Mouse (Mus musculus) neural tube, embryonic 14.5 days (tissue): ENCODE results near the gene Arhgef11. TPM values are rescaled to one million over a fixed set of nuclear protein-coding genes. Genes with fewer than 3 reads are reported as not detected.

Source experiments
- ATAC-seq: fragments of 200-750 bp; cut with Nextera tagmentation; 2 replicates; pipeline ENCODE4 v1.8.0; 2017; ENCODE audit warnings: low read depth, mild to moderate bottlenecking, moderate TSS enrichment, moderate library complexity
- H3K27ac ChIP-seq: fragments of 300-500 bp; sonication (generic); 2 replicates; pipeline ENCODE4 v1.5.1; 2014; ENCODE audit warnings: low read depth, mild to moderate bottlenecking, control low read depth, low read length, moderate library complexity, mixed read lengths
- H3K27me3 ChIP-seq: fragments of 300-500 bp; sonication (generic); 2 replicates; pipeline ENCODE4 v1.6.1; 2014; ENCODE audit warnings: low read length; ENCODE audit not compliant: control insufficient read depth, insufficient read depth
- H3K36me3 ChIP-seq: fragments of 300-500 bp; sonication (generic); 2 replicates; pipeline ENCODE4 v1.6.1; 2014; ENCODE audit warnings: low read length, mixed read lengths; ENCODE audit not compliant: control insufficient read depth, insufficient read depth
- H3K4me1 ChIP-seq: fragments of 300-500 bp; sonication (generic); 2 replicates; pipeline ENCODE4 v1.6.1; 2014; ENCODE audit warnings: low read length; ENCODE audit not compliant: control insufficient read depth, insufficient read depth
- H3K4me2 ChIP-seq: fragments of 300-500 bp; sonication (generic); 2 replicates; pipeline ENCODE4 v1.6.1; 2014; ENCODE audit warnings: mild to moderate bottlenecking, low read depth, low read length, control low read depth
- H3K4me3 ChIP-seq: fragments of 300-500 bp; sonication (generic); 2 replicates; pipeline ENCODE4 v1.5.1; 2014; ENCODE audit warnings: low read depth, low read length, control low read depth, mixed read lengths
- H3K9ac ChIP-seq: fragments of 300-500 bp; sonication (generic); replicated peaks from 2 replicates; pipeline ENCODE4 v1.6.1; 2014; ENCODE audit warnings: low read depth, mild to moderate bottlenecking, control low read depth, low read length, mixed read lengths
- H3K9me3 ChIP-seq: fragments of 300-500 bp; sonication (generic); 2 replicates; pipeline ENCODE4 v1.6.1; 2016; ENCODE audit warnings: low read length; ENCODE audit not compliant: control insufficient read depth
- WGBS: fragments of 180-500 bp; shearing (Covaris S2); extraction: QIAGEN DNeasy Blood & Tissue Kit; methylation state at CpG from one replicate; pipeline ENCODE4 v1.1.7; 2014; 5-methylcytosine and 5-hydroxymethylcytosine counted together
- polyA plus RNA-seq: library from polyadenylated mRNA; unstranded; fragments of >200 nt; fragmentation: Nextera tagmentation; extraction: Ambion mirVana; gene quantifications from 2 replicates; pipeline ENCODE4 v1.2.1, GENCODE M21; 2014

Arhgef11 gene
- polyA plus RNA-seq, 1 experiment from 2014 or later: 28.6 TPM

GRCm38 (mm10) chr3:87768431-87768830 lies 151.1 kb downstream of the Arhgef11 start:
- WGBS: 52% methylated on average over 6 of the region's 6 CpGs
- no peaks in the 10 kb centered on the region for H3K4me1 ChIP-seq
- H3K36me3 ChIP-seq: no peaks in the 10 kb centered on the region
- H3K9ac ChIP-seq: no peak overlapping the region
- no peaks in the 10 kb centered on the region for H3K9me3 ChIP-seq
- peak overlapping the region; percentile 13; the same call in 1 of the 2 replicates for H3K4me3 ChIP-seq
- no peak for ATAC-seq
- peak overlapping the region; percentile 32; the same call in 1 of the 2 replicates for H3K4me2 ChIP-seq
- no peaks in the 10 kb centered on the region for H3K27me3 ChIP-seq
- no peak overlapping the region for H3K27ac ChIP-seq

- Histone ChIP-seq H3K4me1 (no peaks in the 10 kb centered on the region), H3K9ac (no peak overlapping the region), H3K27ac (no peak overlapping the region), H3K9me3 (no peaks in the 10 kb centered on the region), H3K27me3 (no peaks in the 10 kb centered on the region), H3K4me3 (peak overlapping the region; percentile 13; the same call in 1 of the 2 replicates), H3K36me3 (no peaks in the 10 kb centered on the region), H3K4me2 (peak overlapping the region; percentile 12; the same call in 1 of the 2 replicates)
- 3% methylated on average over 32 of the region's 37 CpGs for WGBS
- ATAC-seq: peak; percentile 29; the same call in 1 of the 2 replicates
Measured at GRCm38 (mm10) chr3:87768844-87769243, 151.5 kb downstream of the Arhgef11 start.

GRCm38 (mm10) chr3:87769506-87769905 lies 152.1 kb downstream of the Arhgef11 start:
- WGBS: 81% methylated on average over 8 of the region's 8 CpGs
- Histone ChIP-seq H3K9me3 (no peaks in the 10 kb centered on the region), H3K4me2 (no peak overlapping the region), H3K4me1 (no peaks in the 10 kb centered on the region), H3K27ac (no peak overlapping the region), H3K9ac (no peak overlapping the region), H3K4me3 (no peak overlapping the region), H3K27me3 (no peaks in the 10 kb centered on the region), H3K36me3 (no peaks in the 10 kb centered on the region)
- ATAC-seq: no peak

- Histone ChIP-seq H3K4me2 (no peak overlapping the region), H3K9ac (no peak overlapping the region), H3K4me1 (no peaks in the 10 kb centered on the region), H3K4me3 (no peak overlapping the region), H3K36me3 (no peaks in the 10 kb centered on the region), H3K27me3 (no peaks in the 10 kb centered on the region), H3K27ac (no peak overlapping the region), H3K9me3 (no peaks in the 10 kb centered on the region)
- ATAC-seq: no peak
- 0% methylated on average over 4 of the region's 4 CpGs for WGBS
Measured at GRCm38 (mm10) chr3:87770280-87770679, 152.9 kb downstream of the Arhgef11 start.

- WGBS: 45% methylated on average over 6 of the region's 6 CpGs
- Histone ChIP-seq H3K4me2 (no peak overlapping the region), H3K4me3 (no peak overlapping the region), H3K27me3 (no peaks in the 10 kb centered on the region), H3K9me3 (no peaks in the 10 kb centered on the region), H3K27ac (no peak overlapping the region), H3K4me1 (0 out of 2 replicates have a peak, but pooled peaks cover 1% of the 10 kb centered on the region), H3K9ac (no peak overlapping the region), H3K36me3 (no peaks in the 10 kb centered on the region)
- ATAC-seq: no peak
Measured at GRCm38 (mm10) chr3:87771088-87771487, 153.7 kb downstream of the Arhgef11 start.

- H3K27ac ChIP-seq: no peak overlapping the region; the same call in 1 of the 2 replicates
- H3K4me2 ChIP-seq: peak overlapping the region; percentile 16; the same call in 1 of the 2 replicates
- H3K27me3 ChIP-seq: no peaks in the 10 kb centered on the region
- no peak for ATAC-seq
- no peaks in the 10 kb centered on the region for H3K9me3 ChIP-seq
- H3K4me1 ChIP-seq: peaks cover 7% of the 10 kb centered on the region; the same call in 1 of the 2 replicates
- no peak overlapping the region for H3K4me3 ChIP-seq
- H3K36me3 ChIP-seq: no peaks in the 10 kb centered on the region
- H3K9ac ChIP-seq: no peak overlapping the region
- 48% methylated on average over 23 of the region's 23 CpGs for WGBS
Measured at GRCm38 (mm10) chr3:87778283-87778682, 160.9 kb downstream of the Arhgef11 start.

- Histone ChIP-seq H3K9ac (no peak overlapping the region), H3K27ac (no peak overlapping the region), H3K4me3 (no peak overlapping the region), H3K36me3 (no peaks in the 10 kb centered on the region), H3K4me2 (no peak overlapping the region), H3K27me3 (no peaks in the 10 kb centered on the region), H3K9me3 (no peaks in the 10 kb centered on the region), H3K4me1 (peaks cover 7% of the 10 kb centered on the region; the same call in 1 of the 2 replicates)
- 51% methylated on average over 2 of the region's 2 CpGs for WGBS
- ATAC-seq: no peak
Measured at GRCm38 (mm10) chr3:87779086-87779485, 161.7 kb downstream of the Arhgef11 start.

GRCm38 (mm10) chr3:87783282-87784023 lies 166.1 kb downstream of the Arhgef11 start:
- Histone ChIP-seq H3K4me3 (no peak overlapping the region), H3K27me3 (no peaks in the 10 kb centered on the region), H3K9me3 (no peaks in the 10 kb centered on the region), H3K9ac (no peak overlapping the region), H3K27ac (no peak overlapping the region), H3K36me3 (no peaks in the 10 kb centered on the region), H3K4me2 (no peak overlapping the region), H3K4me1 (peaks cover under 1% of the 10 kb centered on the region; the same call in 1 of the 2 replicates)
- 80% methylated on average over 25 of the region's 25 CpGs for WGBS
- ATAC-seq: no peak

GRCm38 (mm10) chr3:87785156-87785555 lies 167.8 kb downstream of the Arhgef11 start:
- H3K36me3 ChIP-seq: no peaks in the 10 kb centered on the region
- no peak overlapping the region for H3K4me2 ChIP-seq
- H3K4me1 ChIP-seq: no peaks in the 10 kb centered on the region
- 86% methylated on average over 5 of the region's 5 CpGs for WGBS
- H3K4me3 ChIP-seq: no peak overlapping the region
- H3K27me3 ChIP-seq: no peaks in the 10 kb centered on the region
- no peaks in the 10 kb centered on the region for H3K9me3 ChIP-seq
- H3K9ac ChIP-seq: no peak overlapping the region
- H3K27ac ChIP-seq: no peak overlapping the region
- no peak for ATAC-seq
